32 mouse cellular contexts compared by ENCODE assay signal in genomic region chr15:96928692-96929091, GRCm38 (mm10).
DNase-seq lines count a peak whose midpoint lies in the region; ATAC-seq lines count a peak whose summit lies in the region.
"Had no signal": no experiment of that assay in that cellular context is flagged by ENCODE, and none has a peak within 500 bp of the region (broad histone marks: within the 10 kb centered on the region; RNA-seq: fewer than 3 reads in every experiment).

No protein-coding gene starts in this region.

- DNase-seq in liver, embryonic 11.5 days (ENCODE audit: low spot score) = peak; percentile 15
- no peak for DNase-seq in cerebellum, adult 9-11 months
- no peak for DNase-seq in cerebellum, adult 11-12 months
- DNase-seq in gastrocnemius, postnatal 25 days = no peak
- DNase-seq: adrenal gland, adult 8-10 months; B cell, adult 2 months; cerebellum, adult 11 months; cerebellum, postnatal 10 days; forebrain, postnatal 0 days; gastrocnemius, postnatal 10 days; heart, postnatal 36 days; kidney, adult 11 months; kidney, postnatal 25 days; layer of hippocampus, postnatal 36 days; left cerebral cortex, postnatal 4 days; lung, embryonic 14.5 days; lung, postnatal 4 days; midbrain, embryonic 14.5 days; retina, postnatal 1 day; right cerebral cortex, postnatal 14 days; thymus, adult 2 months; thymus, postnatal 4 days had no signal

- H3K27ac ChIP-seq in liver, embryonic 11.5 days (ENCODE audit: low read depth, low read length) = no peak overlapping the region
- H3K27ac ChIP-seq in liver, embryonic 16.5 days (ENCODE audit: low read length) = no peak overlapping the region; the same call in 1 of the 2 replicates
- H3K27ac ChIP-seq in stomach, embryonic 15.5 days = no peak overlapping the region
- H3K27ac ChIP-seq: forebrain, embryonic 12.5 days; hindbrain, embryonic 12.5 days; hindbrain, postnatal 0 days; layer of hippocampus, adult 2 months; neural tube, embryonic 15.5 days had no signal

- ATAC-seq in erythroid progenitor cell, adult 5-6 weeks (replicated peaks; ENCODE audit: low FRiP score, poor library complexity, severe bottlenecking) = 0 out of 2 replicates have a peak, but pooled peaks have one; percentile 49
- peak; percentile 87 for ATAC-seq in liver, embryonic 11.5 days (replicated peaks; ENCODE audit: low FRiP score)
- ATAC-seq in liver, embryonic 16.5 days (ENCODE audit: low read depth) = peak; percentile 89
- peak; percentile 90 for ATAC-seq in stomach, embryonic 15.5 days (ENCODE audit: insufficient read depth, low FRiP score, low read depth)
- no peak for ATAC-seq in frontal cortex, adult (ENCODE audit: low TSS enrichment)
- ATAC-seq: forebrain, postnatal 0 days; hindbrain, postnatal 0 days had no signal

- H3K9ac ChIP-seq in liver, embryonic 11.5 days (ENCODE audit: low read depth, low read length) = no peak overlapping the region
- no peak overlapping the region for H3K9ac ChIP-seq in liver, embryonic 16.5 days (ENCODE audit: low read depth, low read length)
- no peak overlapping the region for H3K9ac ChIP-seq in stomach, embryonic 15.5 days
- H3K9ac ChIP-seq: forebrain, embryonic 12.5 days; forebrain, postnatal 0 days; hindbrain, embryonic 12.5 days; lung, embryonic 14.5 days; neural tube, embryonic 15.5 days had no signal

- no peak overlapping the region for H3K4me3 ChIP-seq in liver, embryonic 11.5 days (ENCODE audit: low read depth, low read length)
- no peak overlapping the region for H3K4me3 ChIP-seq in liver, embryonic 16.5 days (ENCODE audit: low read depth, low read length)
- H3K4me3 ChIP-seq in stomach, embryonic 15.5 days (replicated peaks) = no peak overlapping the region
- H3K4me3 ChIP-seq: erythroblast, embryonic 14.5 days; forebrain, embryonic 12.5 days; hindbrain, embryonic 12.5 days; layer of hippocampus, adult 2 months; neural tube, embryonic 15.5 days had no signal

- H3K4me1 ChIP-seq in liver, embryonic 11.5 days (replicated peaks; ENCODE audit: control insufficient read depth, insufficient read depth, low read length) = no peaks in the 10 kb centered on the region
- H3K4me1 ChIP-seq in liver, embryonic 16.5 days (ENCODE audit: control insufficient read depth, low read depth, low read length) = peaks cover 12% of the 10 kb centered on the region
- H3K4me1 ChIP-seq in stomach, embryonic 15.5 days = peaks cover 5% of the 10 kb centered on the region; the same call in 1 of the 2 replicates
- H3K4me1 ChIP-seq: hindbrain, embryonic 12.5 days had no signal

- H3K36me3 ChIP-seq in liver, embryonic 11.5 days (ENCODE audit: control insufficient read depth, insufficient read depth, low read length) = no peaks in the 10 kb centered on the region
- H3K36me3 ChIP-seq in liver, embryonic 16.5 days (ENCODE audit: control insufficient read depth, insufficient read depth) = no peaks in the 10 kb centered on the region
- no peaks in the 10 kb centered on the region for H3K36me3 ChIP-seq in stomach, embryonic 15.5 days
- H3K36me3 ChIP-seq: forebrain, embryonic 12.5 days; hindbrain, embryonic 12.5 days; neural tube, embryonic 15.5 days had no signal

- H3K4me2 ChIP-seq in liver, embryonic 11.5 days = no peak overlapping the region
- no peak overlapping the region for H3K4me2 ChIP-seq in liver, embryonic 16.5 days (ENCODE audit: low read depth, low read length)
- H3K4me2 ChIP-seq in stomach, embryonic 15.5 days = no peak overlapping the region
- H3K4me2 ChIP-seq: forebrain, embryonic 12.5 days; hindbrain, embryonic 12.5 days; lung, embryonic 14.5 days; neural tube, embryonic 15.5 days had no signal

- no peaks in the 10 kb centered on the region for H3K9me3 ChIP-seq in liver, embryonic 11.5 days (ENCODE audit: control insufficient read depth, low read length)
- H3K9me3 ChIP-seq in liver, embryonic 16.5 days (replicated peaks; ENCODE audit: control insufficient read depth, low read length) = no peaks in the 10 kb centered on the region
- H3K9me3 ChIP-seq in stomach, embryonic 15.5 days = no peaks in the 10 kb centered on the region
- H3K9me3 ChIP-seq: forebrain, embryonic 12.5 days; hindbrain, embryonic 12.5 days; neural tube, embryonic 15.5 days had no signal

- 55% methylated on average over 4 of the region's 4 CpGs for WGBS in liver, embryonic 11.5 days
- 30% methylated on average over 4 of the region's 4 CpGs for WGBS in liver, embryonic 16.5 days (ENCODE audit: insufficient replicate concordance)
- 65% methylated on average over 4 of the region's 4 CpGs for WGBS in stomach, embryonic 15.5 days

- H3K27me3 ChIP-seq in liver, embryonic 11.5 days (replicated peaks; ENCODE audit: control insufficient read depth, insufficient read depth, low read length) = no peaks in the 10 kb centered on the region
- H3K27me3 ChIP-seq in liver, embryonic 16.5 days (ENCODE audit: control insufficient read depth, insufficient read depth, low read depth, low read length) = no peaks in the 10 kb centered on the region
- no peaks in the 10 kb centered on the region for H3K27me3 ChIP-seq in stomach, embryonic 15.5 days (replicated peaks)
- H3K27me3 ChIP-seq: forebrain, embryonic 12.5 days; hindbrain, embryonic 12.5 days; neural tube, embryonic 15.5 days had no signal
